Mouse (Mus musculus): ENCODE results near the gene Fam173a.

Gene Fam173a

DNA sequence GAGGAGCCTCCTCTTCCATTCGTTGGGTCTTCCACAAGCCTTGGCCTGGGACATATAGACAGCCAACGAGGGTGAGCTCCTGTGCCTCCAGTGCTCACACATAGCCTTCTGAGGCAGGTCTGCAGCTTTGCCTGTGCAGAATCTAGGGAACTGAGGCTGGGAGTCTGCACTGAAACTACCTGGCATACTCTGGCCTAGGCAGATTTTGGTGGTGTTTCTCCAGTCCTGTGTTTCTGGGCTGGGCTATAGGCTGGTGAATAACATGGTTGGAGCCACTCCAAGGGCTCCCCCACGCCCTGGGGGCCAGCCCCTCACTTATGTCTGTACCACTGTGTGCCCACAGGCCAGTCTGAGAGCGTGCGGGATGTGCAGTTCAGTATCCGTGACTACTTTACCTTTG lies 32.6 kb upstream of the Fam173a start:
- Histone ChIP-seq H3K4me3 (replicated peaks; ENCODE audit: low read length) (peak overlapping the region; percentile 55), H3K36me3 (ENCODE audit: insufficient read depth, low read length) (peaks cover 48% of the 10 kb centered on the region), H3K4me1 (replicated peaks; ENCODE audit: low read depth, low read length) (peaks cover 68% of the 10 kb centered on the region), H3K9me3 (ENCODE audit: low read length) (no peaks in the 10 kb centered on the region), H3K27me3 (ENCODE audit: insufficient read depth, low read length) (no peaks in the 10 kb centered on the region)
- TF ChIP-seq CTCF (conservative IDR thresholded peaks at IDR 0.05; ENCODE audit: low read length) (no peak), NANOG (IDR thresholded peaks at IDR 0.05; ENCODE audit: borderline replicate concordance, low read length) (no peak), POU5F1 (IDR thresholded peaks at IDR 0.05; ENCODE audit: borderline replicate concordance, low read length) (no peak)

DNA sequence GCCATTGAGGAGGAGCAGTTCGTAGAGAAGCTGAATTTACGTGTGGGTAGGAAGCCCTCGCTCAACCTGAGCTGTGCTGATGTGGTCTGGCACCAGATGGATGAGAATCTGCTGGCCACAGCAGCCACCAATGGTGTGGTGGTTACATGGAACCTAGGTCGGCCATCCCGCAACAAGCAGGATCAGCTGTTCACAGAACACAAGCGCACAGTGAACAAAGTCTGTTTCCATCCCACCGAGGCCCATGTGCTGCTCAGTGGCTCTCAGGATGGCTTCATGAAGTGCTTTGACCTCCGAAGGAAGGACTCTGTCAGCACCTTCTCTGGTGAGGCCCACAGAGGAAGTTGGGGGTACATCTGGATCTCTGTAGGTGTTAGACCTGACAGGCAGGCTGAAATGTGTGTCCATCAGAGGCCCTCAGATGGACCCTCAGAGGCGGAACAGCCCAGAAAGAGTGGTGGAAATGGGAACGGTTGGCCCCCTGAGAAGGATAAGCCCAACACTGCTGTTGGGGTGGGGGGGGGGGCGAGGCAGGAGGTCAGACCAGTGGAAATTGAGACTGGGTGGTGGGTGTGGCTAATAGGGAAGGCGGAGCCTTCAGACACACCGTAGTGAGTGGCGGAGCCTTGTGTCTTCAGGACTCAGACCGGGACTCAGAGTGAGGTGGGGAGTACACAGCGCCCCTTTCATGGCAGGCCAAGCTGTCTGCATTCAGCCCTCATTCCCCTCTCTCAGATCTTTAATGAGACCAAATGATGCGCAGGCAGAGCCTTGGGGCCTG lies 31.9 kb upstream of the Fam173a start:
- peaks cover 68% of the 10 kb centered on the region for H3K4me1 ChIP-seq (replicated peaks; ENCODE audit: low read depth, low read length)
- H3K36me3 ChIP-seq (ENCODE audit: insufficient read depth, low read length): peaks cover 40% of the 10 kb centered on the region
- peak overlapping the region; percentile 93 for H3K4me3 ChIP-seq (replicated peaks; ENCODE audit: low read length)
- TF ChIP-seq CTCF (conservative IDR thresholded peaks at IDR 0.05; ENCODE audit: low read length) (no peak), POU5F1 (IDR thresholded peaks at IDR 0.05; ENCODE audit: borderline replicate concordance, low read length) (no peak), NANOG (IDR thresholded peaks at IDR 0.05; ENCODE audit: borderline replicate concordance, low read length) (no peak)
- no peaks in the 10 kb centered on the region for H3K9me3 ChIP-seq (ENCODE audit: low read length)
- no peaks in the 10 kb centered on the region for H3K27me3 ChIP-seq (ENCODE audit: insufficient read depth, low read length)

DNA sequence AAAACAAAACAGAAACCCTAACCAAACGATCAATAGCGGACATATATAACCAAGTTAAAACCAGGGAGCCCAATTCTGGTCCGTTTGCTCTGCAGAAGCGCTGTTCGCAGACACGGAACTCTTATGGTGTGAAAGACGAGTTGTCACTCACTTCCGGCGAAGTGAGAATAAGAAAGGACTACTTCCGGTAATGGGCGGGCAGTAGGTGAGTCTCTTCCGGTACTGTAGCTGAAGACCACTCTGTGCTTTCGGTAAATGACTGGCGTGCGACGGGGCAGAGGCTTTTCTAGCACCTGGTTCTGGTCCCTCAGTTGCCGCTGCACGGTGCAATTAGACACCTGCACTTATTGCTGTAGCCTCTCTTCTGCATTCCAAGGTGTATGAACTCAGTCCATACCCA lies 30.8 kb upstream of the Fam173a start, which contains the start of gene Wdr24:
Gene Wdr24 (plus strand): TSS at position 176 of the 400 bp plus-strand sequence.
- H3K27me3 ChIP-seq (ENCODE audit: insufficient read depth, low read length): peaks cover 9% of the 10 kb centered on the region
- TF ChIP-seq NANOG (IDR thresholded peaks at IDR 0.05; ENCODE audit: borderline replicate concordance, low read length) (no peak), POU5F1 (IDR thresholded peaks at IDR 0.05; ENCODE audit: borderline replicate concordance, low read length) (no peak)
- H3K36me3 ChIP-seq (ENCODE audit: insufficient read depth, low read length): peaks cover 37% of the 10 kb centered on the region
- H3K4me3 ChIP-seq (replicated peaks; ENCODE audit: low read length): peak within 1 kb of the TSS; percentile 93
- peaks cover 70% of the 10 kb centered on the region for H3K4me1 ChIP-seq (replicated peaks; ENCODE audit: low read depth, low read length)
- H3K9me3 ChIP-seq (ENCODE audit: low read length): no peaks in the 10 kb centered on the region

DNA sequence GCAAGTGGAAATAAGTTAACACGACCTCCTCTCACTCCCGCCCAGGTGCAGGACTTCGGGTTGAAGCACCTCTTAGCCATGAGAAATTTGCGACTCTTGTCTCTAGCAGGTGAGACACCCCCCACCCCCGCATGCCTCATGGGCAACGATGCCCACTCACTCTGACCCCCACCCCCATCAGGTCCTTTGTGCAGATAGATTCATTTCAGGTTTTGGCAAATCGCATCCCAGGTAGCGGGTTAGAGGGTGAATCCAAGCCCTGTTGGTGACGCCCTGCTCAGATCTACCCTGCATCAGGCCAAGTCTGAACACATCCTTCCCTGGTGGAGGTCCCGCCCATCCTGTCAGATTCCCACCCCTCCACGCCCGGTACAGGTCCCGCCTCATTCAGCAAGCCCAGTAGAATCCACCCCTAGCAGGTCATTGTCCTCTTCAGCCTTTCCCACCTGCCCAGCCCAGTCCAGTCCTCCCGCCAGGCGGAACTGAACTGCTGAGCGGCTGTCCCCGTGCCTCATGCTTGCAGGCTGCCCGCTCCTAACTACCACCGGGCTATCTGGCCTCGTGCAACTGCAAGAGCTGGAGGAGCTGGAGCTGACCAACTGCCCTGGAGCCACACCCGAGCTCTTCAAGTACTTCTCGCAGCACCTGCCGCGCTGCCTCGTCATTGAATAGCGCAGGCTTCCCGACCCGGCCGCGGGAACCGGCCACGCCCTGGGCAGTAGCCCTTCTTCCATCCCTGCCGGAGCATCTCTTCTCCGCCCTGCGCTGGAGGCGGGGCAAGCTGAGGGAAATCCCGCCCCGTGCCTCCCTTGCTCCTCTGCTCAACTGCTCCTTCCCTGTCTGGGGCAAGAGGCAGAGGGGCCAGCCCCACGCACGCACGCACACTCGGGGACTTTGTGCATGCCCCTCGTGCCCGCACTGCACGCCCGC lies 26.4 kb upstream of the Fam173a start:
- Histone ChIP-seq H3K36me3 (ENCODE audit: insufficient read depth, low read length) (no peaks in the 10 kb centered on the region), H3K27me3 (ENCODE audit: insufficient read depth, low read length) (peaks cover 51% of the 10 kb centered on the region), H3K9me3 (ENCODE audit: low read length) (no peaks in the 10 kb centered on the region), H3K4me1 (replicated peaks; ENCODE audit: low read depth, low read length) (peaks cover 49% of the 10 kb centered on the region), H3K4me3 (replicated peaks; ENCODE audit: low read length) (peak overlapping the region; percentile 82)
- TF ChIP-seq CTCF (conservative IDR thresholded peaks at IDR 0.05; ENCODE audit: low read length) (no peak), POU5F1 (IDR thresholded peaks at IDR 0.05; ENCODE audit: borderline replicate concordance, low read length) (no peak), NANOG (IDR thresholded peaks at IDR 0.05; ENCODE audit: borderline replicate concordance, low read length) (no peak)

DNA sequence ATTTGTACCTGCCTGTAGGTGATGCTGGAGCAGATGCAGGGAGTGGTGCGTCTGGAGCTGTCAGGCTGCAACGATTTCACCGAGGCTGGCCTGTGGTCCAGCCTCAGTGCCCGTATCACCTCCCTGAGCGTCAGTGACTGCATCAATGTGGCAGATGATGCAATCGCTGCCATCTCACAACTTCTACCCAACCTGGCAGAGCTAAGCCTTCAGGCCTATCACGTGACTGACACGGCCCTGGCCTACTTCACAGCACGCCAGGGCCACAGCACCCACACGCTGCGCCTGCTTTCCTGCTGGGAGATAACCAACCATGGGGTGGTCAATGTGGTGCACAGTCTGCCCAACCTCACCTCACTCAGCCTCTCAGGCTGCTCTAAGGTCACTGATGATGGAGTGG lies 25.0 kb upstream of the Fam173a start:
- Histone ChIP-seq H3K4me1 (replicated peaks; ENCODE audit: low read depth, low read length) (peaks cover 45% of the 10 kb centered on the region), H3K27me3 (ENCODE audit: insufficient read depth, low read length) (peaks cover 60% of the 10 kb centered on the region), H3K36me3 (ENCODE audit: insufficient read depth, low read length) (no peaks in the 10 kb centered on the region), H3K4me3 (replicated peaks; ENCODE audit: low read length) (no peak overlapping the region), H3K9me3 (ENCODE audit: low read length) (0 out of 2 replicates have a peak, but pooled peaks cover 6% of the 10 kb centered on the region)
- TF ChIP-seq NANOG (IDR thresholded peaks at IDR 0.05; ENCODE audit: borderline replicate concordance, low read length): no peak
- no peak for TF ChIP-seq POU5F1 (IDR thresholded peaks at IDR 0.05; ENCODE audit: borderline replicate concordance, low read length)
- TF ChIP-seq CTCF (conservative IDR thresholded peaks at IDR 0.05; ENCODE audit: low read length): no peak

DNA sequence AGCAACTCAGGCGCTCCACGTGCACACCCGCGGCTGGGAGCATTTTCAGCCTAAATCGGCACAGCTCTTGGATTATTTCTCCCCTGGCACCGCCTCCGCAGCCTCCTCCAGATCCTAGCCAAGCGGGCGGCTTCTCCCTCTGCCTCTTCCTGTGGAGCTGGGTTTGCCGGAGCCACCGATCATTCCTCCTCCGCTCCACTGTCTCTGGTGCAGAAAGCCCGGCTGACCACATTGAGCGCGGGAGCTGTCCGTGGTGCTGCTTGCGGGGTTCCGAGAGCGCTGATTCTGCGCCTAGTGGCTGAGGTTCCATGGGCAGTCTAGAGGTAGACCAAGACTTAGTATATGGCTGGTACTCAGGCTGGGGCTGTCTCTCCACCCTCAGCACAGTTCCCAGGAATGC lies 20.8 kb upstream of the Fam173a start:
- Histone ChIP-seq H3K4me1 (replicated peaks; ENCODE audit: low read depth, low read length) (peaks cover 34% of the 10 kb centered on the region), H3K4me3 (replicated peaks; ENCODE audit: low read length) (peak overlapping the region; percentile 51), H3K27me3 (ENCODE audit: insufficient read depth, low read length) (peaks cover 91% of the 10 kb centered on the region), H3K9me3 (ENCODE audit: low read length) (0 out of 2 replicates have a peak, but pooled peaks cover 8% of the 10 kb centered on the region), H3K36me3 (ENCODE audit: insufficient read depth, low read length) (no peaks in the 10 kb centered on the region)
- TF ChIP-seq POU5F1 (IDR thresholded peaks at IDR 0.05; ENCODE audit: borderline replicate concordance, low read length) (no peak), NANOG (IDR thresholded peaks at IDR 0.05; ENCODE audit: borderline replicate concordance, low read length) (no peak), CTCF (conservative IDR thresholded peaks at IDR 0.05; ENCODE audit: low read length) (peak; percentile 38)

DNA sequence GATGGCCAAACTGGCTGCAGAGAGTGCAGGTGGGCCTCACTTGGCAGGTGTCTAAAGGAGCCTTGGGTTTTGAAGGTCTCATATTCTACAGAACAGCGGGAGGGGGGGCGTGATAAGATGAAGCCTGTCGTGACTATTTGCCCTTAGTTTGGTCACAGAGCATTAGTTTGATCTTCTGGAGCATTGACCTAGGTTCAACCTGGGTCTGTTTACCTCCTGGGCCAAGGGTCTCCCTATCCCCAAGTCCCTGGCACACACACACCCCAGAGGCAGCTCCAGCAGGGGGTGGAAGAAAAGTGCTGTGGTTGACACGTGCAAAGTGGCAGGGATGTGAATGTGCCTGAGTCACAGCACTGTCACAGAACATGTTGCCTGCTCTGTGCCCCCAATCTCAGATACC lies 18.2 kb upstream of the Fam173a start:
- TF ChIP-seq NANOG (IDR thresholded peaks at IDR 0.05; ENCODE audit: borderline replicate concordance, low read length) (no peak), CTCF (conservative IDR thresholded peaks at IDR 0.05; ENCODE audit: low read length) (no peak), POU5F1 (IDR thresholded peaks at IDR 0.05; ENCODE audit: borderline replicate concordance, low read length) (no peak)
- Histone ChIP-seq H3K4me1 (replicated peaks; ENCODE audit: low read depth, low read length) (peaks cover 18% of the 10 kb centered on the region), H3K36me3 (ENCODE audit: insufficient read depth, low read length) (no peaks in the 10 kb centered on the region), H3K4me3 (replicated peaks; ENCODE audit: low read length) (no peak overlapping the region), H3K9me3 (ENCODE audit: low read length) (0 out of 2 replicates have a peak, but pooled peaks cover 8% of the 10 kb centered on the region), H3K27me3 (ENCODE audit: insufficient read depth, low read length) (peaks cover 78% of the 10 kb centered on the region)
